Mouse (Mus musculus) intestine, embryonic 15.5 days (tissue): ENCODE results near the gene Efcab10. TPM values are rescaled to one million over a fixed set of nuclear protein-coding genes. Genes with fewer than 3 reads are reported as not detected.
A peak's percentile ranks its signal among the peaks of the same experiment; 100 is the strongest.

Experiments
- ATAC-seq: fragments of 200-750 bp; cut with Nextera tagmentation; 2 replicates; pipeline ENCODE4 v1.8.0; 2017; ENCODE audit warnings: moderate TSS enrichment, moderate library complexity
- H3K27ac ChIP-seq: fragments of 300-500 bp; sonication (generic); 2 replicates; pipeline ENCODE4 v1.5.1; 2015; ENCODE audit warnings: mild to moderate bottlenecking, inconsistent platforms
- H3K27me3 ChIP-seq: fragments of 300-500 bp; sonication (generic); replicated peaks from 2 replicates; pipeline ENCODE4 v1.6.1; 2015; ENCODE audit warnings: inconsistent platforms
- H3K36me3 ChIP-seq: fragments of 300-500 bp; sonication (generic); 2 replicates; pipeline ENCODE4 v1.6.1; 2015; ENCODE audit warnings: inconsistent platforms
- H3K4me1 ChIP-seq: fragments of 300-500 bp; sonication (generic); replicated peaks from 2 replicates; pipeline ENCODE4 v1.6.1; 2015; ENCODE audit warnings: inconsistent platforms
- H3K4me2 ChIP-seq: fragments of 300-500 bp; sonication (generic); replicated peaks from 2 replicates; pipeline ENCODE4 v1.6.1; 2015; ENCODE audit warnings: mild to moderate bottlenecking, inconsistent platforms
- H3K4me3 ChIP-seq: fragments of 300-500 bp; sonication (generic); replicated peaks from 2 replicates; pipeline ENCODE4 v1.5.1; 2015; ENCODE audit warnings: inconsistent platforms
- H3K9ac ChIP-seq: fragments of 300-500 bp; sonication (generic); 2 replicates; pipeline ENCODE4 v1.6.1; 2015; ENCODE audit warnings: inconsistent platforms
- H3K9me3 ChIP-seq: fragments of 300-500 bp; sonication (generic); 2 replicates; pipeline ENCODE4 v1.6.1; 2016; ENCODE audit warnings: inconsistent platforms
- WGBS: fragments of 180-500 bp; shearing (Covaris S2); methylation state at CpG from one replicate; pipeline ENCODE4 v1.1.7; 2015; 5-methylcytosine and 5-hydroxymethylcytosine counted together
- polyA plus RNA-seq: library from polyadenylated mRNA; unstranded; fragments of >200 nt; fragmentation: Nextera tagmentation; extraction: Ambion mirVana; gene quantifications from 2 replicates; pipeline ENCODE4 v1.2.1, GENCODE M21; 2015

Efcab10 gene
- 0.30 TPM in 1 of 2 replicates, not detected in the other for polyA plus RNA-seq

- Histone ChIP-seq H3K9me3 (no peaks in the 10 kb centered on the region), H3K9ac (no peak within 1 kb of the TSS), H3K4me3 (peak within 1 kb of the TSS; percentile 19), H3K27ac (no peak within 1 kb of the TSS), H3K36me3 (no peaks in the 10 kb centered on the region), H3K4me2 (peak within 1 kb of the TSS; percentile 53), H3K4me1 (0 out of 2 replicates have a peak, but pooled peaks cover 3% of the 10 kb centered on the region), H3K27me3 (no peaks in the 10 kb centered on the region)
- peak; percentile 47 for ATAC-seq
- WGBS = 13% methylated on average over 24 of the region's 24 CpGs
Measured at GRCm38 (mm10) chr12:33394804-33395623, at the start of gene Efcab10. TSS of gene Efcab10 (plus strand) at chr12:33394854.

- Histone ChIP-seq H3K9me3 (no peaks in the 10 kb centered on the region), H3K4me1 (peaks cover 20% of the 10 kb centered on the region), H3K27ac (no peak overlapping the region), H3K27me3 (no peaks in the 10 kb centered on the region), H3K36me3 (peaks cover under 1% of the 10 kb centered on the region; the same call in 1 of the 2 replicates), H3K4me2 (peak overlapping the region; percentile 42), H3K9ac (peak overlapping the region; percentile 28; the same call in 1 of the 2 replicates), H3K4me3 (no peak overlapping the region)
- 18% methylated on average over 25 of the region's 25 CpGs for WGBS
- ATAC-seq = peak; percentile 65; the same call in 1 of the 2 replicates
Measured at GRCm38 (mm10) chr12:33344970-33345772, 49.5 kb upstream of the Efcab10 start.

- no peak overlapping the region for H3K27ac ChIP-seq
- H3K36me3 ChIP-seq = peaks cover 3% of the 10 kb centered on the region; the same call in 1 of the 2 replicates
- H3K27me3 ChIP-seq = no peaks in the 10 kb centered on the region
- no peak for ATAC-seq
- no peak overlapping the region for H3K9ac ChIP-seq
- H3K4me3 ChIP-seq = no peak overlapping the region
- no peaks in the 10 kb centered on the region for H3K9me3 ChIP-seq
- 56% methylated on average over 23 of the region's 23 CpGs for WGBS
- H3K4me1 ChIP-seq = peaks cover 20% of the 10 kb centered on the region
- H3K4me2 ChIP-seq = no peak overlapping the region
Measured at GRCm38 (mm10) chr12:33345773-33346435, 48.8 kb upstream of the Efcab10 start.

GRCm38 (mm10) chr12:33352671-33353070 is 42.0 kb upstream of the Efcab10 start:
- Histone ChIP-seq H3K9me3 (no peaks in the 10 kb centered on the region), H3K4me1 (no peaks in the 10 kb centered on the region), H3K27ac (no peak overlapping the region), H3K27me3 (no peaks in the 10 kb centered on the region), H3K4me3 (no peak overlapping the region), H3K4me2 (no peak overlapping the region), H3K9ac (no peak overlapping the region), H3K36me3 (peaks cover 3% of the 10 kb centered on the region; the same call in 1 of the 2 replicates)
- ATAC-seq = no peak
- WGBS = 56% methylated on average over 4 of the region's 4 CpGs

- H3K4me2 ChIP-seq = no peak overlapping the region
- no peaks in the 10 kb centered on the region for H3K36me3 ChIP-seq
- no peaks in the 10 kb centered on the region for H3K27me3 ChIP-seq
- WGBS = 89% methylated on average over 10 of the region's 10 CpGs
- H3K9ac ChIP-seq = no peak overlapping the region
- no peak overlapping the region for H3K4me3 ChIP-seq
- no peaks in the 10 kb centered on the region for H3K9me3 ChIP-seq
- H3K27ac ChIP-seq = no peak overlapping the region
- ATAC-seq = no peak
- H3K4me1 ChIP-seq = no peaks in the 10 kb centered on the region
Measured at GRCm38 (mm10) chr12:33358345-33358744, 36.3 kb upstream of the Efcab10 start.

- Histone ChIP-seq H3K9me3 (no peaks in the 10 kb centered on the region), H3K4me3 (no peak overlapping the region), H3K36me3 (no peaks in the 10 kb centered on the region), H3K27ac (no peak overlapping the region), H3K9ac (no peak overlapping the region), H3K4me1 (no peaks in the 10 kb centered on the region), H3K4me2 (no peak overlapping the region), H3K27me3 (no peaks in the 10 kb centered on the region)
- ATAC-seq = no peak
- WGBS = 94% methylated on average over 7 of the region's 7 CpGs
Measured at GRCm38 (mm10) chr12:33359209-33359608, 35.4 kb upstream of the Efcab10 start.

GRCm38 (mm10) chr12:33359878-33360482 is 34.7 kb upstream of the Efcab10 start:
- Histone ChIP-seq H3K9ac (no peak overlapping the region), H3K9me3 (no peaks in the 10 kb centered on the region), H3K4me1 (no peaks in the 10 kb centered on the region), H3K36me3 (no peaks in the 10 kb centered on the region), H3K4me2 (no peak overlapping the region), H3K27ac (no peak overlapping the region), H3K4me3 (no peak overlapping the region), H3K27me3 (no peaks in the 10 kb centered on the region)
- WGBS = 85% methylated on average over 5 of the region's 5 CpGs
- no peak for ATAC-seq

- H3K9ac ChIP-seq = no peak overlapping the region
- no peak overlapping the region for H3K4me3 ChIP-seq
- no peaks in the 10 kb centered on the region for H3K4me1 ChIP-seq
- no peak overlapping the region for H3K27ac ChIP-seq
- no peaks in the 10 kb centered on the region for H3K27me3 ChIP-seq
- no peaks in the 10 kb centered on the region for H3K9me3 ChIP-seq
- no peak for ATAC-seq
- no peaks in the 10 kb centered on the region for H3K36me3 ChIP-seq
- 59% methylated on average over 6 of the region's 6 CpGs for WGBS
- no peak overlapping the region for H3K4me2 ChIP-seq
Measured at GRCm38 (mm10) chr12:33360729-33361128, 33.9 kb upstream of the Efcab10 start.

GRCm38 (mm10) chr12:33364511-33364910 is 30.1 kb upstream of the Efcab10 start:
- no peaks in the 10 kb centered on the region for H3K27me3 ChIP-seq
- H3K4me3 ChIP-seq = no peak overlapping the region
- WGBS = 93% methylated on average over 8 of the region's 8 CpGs
- H3K9me3 ChIP-seq = no peaks in the 10 kb centered on the region
- H3K4me1 ChIP-seq = no peaks in the 10 kb centered on the region
- H3K4me2 ChIP-seq = no peak overlapping the region
- ATAC-seq = no peak
- no peak overlapping the region for H3K27ac ChIP-seq
- H3K36me3 ChIP-seq = no peaks in the 10 kb centered on the region
- H3K9ac ChIP-seq = no peak overlapping the region

- no peaks in the 10 kb centered on the region for H3K27me3 ChIP-seq
- no peak overlapping the region for H3K4me3 ChIP-seq
- no peak for ATAC-seq
- H3K9me3 ChIP-seq = no peaks in the 10 kb centered on the region
- WGBS = 91% methylated on average over 8 of the region's 8 CpGs
- no peak overlapping the region for H3K4me2 ChIP-seq
- H3K9ac ChIP-seq = no peak overlapping the region
- H3K36me3 ChIP-seq = no peaks in the 10 kb centered on the region
- no peak overlapping the region for H3K27ac ChIP-seq
- no peaks in the 10 kb centered on the region for H3K4me1 ChIP-seq
Measured at GRCm38 (mm10) chr12:33365133-33365532, 29.5 kb upstream of the Efcab10 start.

GRCm38 (mm10) chr12:33369555-33369954 is 25.1 kb upstream of the Efcab10 start:
- no peak for ATAC-seq
- H3K4me3 ChIP-seq = no peak overlapping the region
- no peaks in the 10 kb centered on the region for H3K9me3 ChIP-seq
- H3K9ac ChIP-seq = no peak overlapping the region
- H3K27me3 ChIP-seq = no peaks in the 10 kb centered on the region
- no peaks in the 10 kb centered on the region for H3K4me1 ChIP-seq
- no peak overlapping the region for H3K27ac ChIP-seq
- 83% methylated on average over 3 of the region's 3 CpGs for WGBS
- H3K36me3 ChIP-seq = no peaks in the 10 kb centered on the region
- no peak overlapping the region for H3K4me2 ChIP-seq
